Mouse (Mus musculus) ovary, adult 10 weeks (tissue): Measurements from ENCODE around the gene Morn1. TPM values are rescaled to one million over a fixed set of nuclear protein-coding genes. Genes with fewer than 3 reads are reported as not detected.

Experiments
- polyA plus RNA-seq: library from polyadenylated mRNA; stranded (reverse); fragments of 350-450 nt; fragmentation: Illumina TruSeq; extraction: RNeasy Lipid Tissue Mini Kit (QIAGEN cat#74804); gene quantifications from one replicate; pipeline ENCODE4 v1.2.3, GENCODE M21; 2014

Morn1 gene
- 3.4 TPM for polyA plus RNA-seq

DNA sequence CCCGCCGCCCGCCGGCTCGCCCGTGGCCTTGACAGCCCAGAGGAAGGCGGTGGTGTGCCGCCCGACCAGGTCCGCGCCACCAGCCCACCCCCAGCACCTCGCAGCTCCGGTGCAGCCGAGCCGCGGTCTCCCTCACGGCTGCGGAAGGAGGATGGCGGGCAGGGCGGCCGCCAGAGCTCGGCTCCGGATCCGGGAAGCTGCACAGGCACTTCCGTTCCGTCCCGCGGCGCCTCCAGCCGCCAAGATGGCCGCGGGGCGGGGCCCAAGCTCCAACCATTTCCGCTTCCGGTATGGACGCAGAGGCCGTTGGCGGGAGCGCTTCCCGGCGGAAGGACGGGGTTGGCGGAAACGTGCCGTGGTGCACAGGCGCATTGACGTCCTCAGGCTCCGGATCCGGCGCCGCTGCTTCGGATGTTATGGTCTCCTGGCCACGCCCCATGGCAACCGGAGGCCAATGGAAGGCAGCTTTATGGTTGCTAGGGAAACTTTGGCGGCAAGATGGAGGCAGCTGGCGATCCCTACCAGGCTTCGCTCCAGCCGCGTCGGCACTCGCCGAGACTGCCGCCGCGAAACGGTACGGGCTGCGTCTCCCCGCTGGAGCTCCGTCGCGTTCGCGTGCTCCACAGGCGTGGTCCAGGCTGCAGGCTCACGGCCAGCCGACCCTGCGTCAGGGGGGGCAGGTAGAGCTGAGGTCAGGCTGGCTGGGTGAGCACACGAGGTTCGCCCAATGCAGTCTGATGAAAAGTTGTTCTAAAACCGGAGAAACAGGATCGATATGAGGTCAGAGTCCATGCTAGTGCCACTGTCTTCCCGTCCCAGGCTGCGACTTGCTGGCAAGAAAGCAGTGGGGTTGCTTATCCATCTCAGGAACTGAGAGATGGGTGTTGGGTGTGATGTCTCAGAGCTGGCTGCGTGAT lies at the start of gene Morn1, which contains the start of gene Rer1:
Morn1 (plus strand) TSS at position 470 of the 917 bp plus-strand sequence.
Rer1 (minus strand) TSS at position 275 of the 917 bp plus-strand sequence.

DNA sequence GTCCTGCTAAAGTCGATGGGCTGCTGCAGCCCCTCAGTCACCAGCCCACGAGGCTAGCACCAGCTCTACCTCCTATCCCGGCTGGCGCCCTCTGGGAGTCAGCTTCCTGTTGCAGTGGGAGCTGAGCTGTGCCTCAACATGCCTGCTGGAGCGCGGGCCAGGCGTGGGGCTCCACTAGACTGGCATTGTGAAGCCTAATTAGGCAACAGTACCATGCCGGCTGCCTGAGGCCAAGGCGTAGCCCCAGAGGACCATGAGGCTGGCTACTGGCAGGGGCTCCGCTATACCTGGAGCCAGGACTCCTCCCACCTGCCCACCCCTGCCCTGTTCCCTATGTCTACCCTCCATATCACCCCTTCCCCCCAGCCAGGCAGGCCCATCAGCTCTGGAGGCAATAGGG lies 29.7 kb upstream of the Morn1 start, which contains the start of gene Plch2:
Plch2 (minus strand) TSS at position 61 of the 400 bp plus-strand sequence.

GRCm38 (mm10) chr4:155066834-155067522 lies 19.4 kb upstream of the Morn1 start, which contains the start of gene Pex10:
TSS of gene Pex10 (plus strand) at chr4:155067016.

Other genes with a start within 250 kb of the Morn1 start
- gene Ttc34, start 249.1 kb upstream of the Morn1 start, polyA plus RNA-seq = not detected
- gene Mmel1, start 217.0 kb upstream of the Morn1 start, polyA plus RNA-seq = 0.17 TPM
- not detected for gene Fam213b, start 187.4 kb upstream of the Morn1 start, polyA plus RNA-seq
- gene Tnfrsf14, start 158.0 kb upstream of the Morn1 start, polyA plus RNA-seq = not detected
- gene Hes5, start 125.7 kb upstream of the Morn1 start, polyA plus RNA-seq = not detected
- 4.2 TPM for gene Pank4, start 122.5 kb upstream of the Morn1 start, polyA plus RNA-seq
- not detected for gene Plch2, start 29.8 kb upstream of the Morn1 start, polyA plus RNA-seq
- gene Pex10, start 19.6 kb upstream of the Morn1 start, polyA plus RNA-seq = 2.9 TPM
- 183 TPM for gene Rer1, start 195 bp upstream of the Morn1 start, polyA plus RNA-seq
- gene Ski, start 136.0 kb downstream of the Morn1 start, polyA plus RNA-seq = 80.6 TPM
- 1.7 TPM for gene Faap20, start 163.2 kb downstream of the Morn1 start, polyA plus RNA-seq